Mouse (Mus musculus) liver, postnatal 0 days (tissue): Measurements from ENCODE around the gene U2af1l4. TPM values are rescaled to one million over a fixed set of nuclear protein-coding genes. Genes with fewer than 3 reads are reported as not detected.
A peak's percentile ranks its signal among the peaks of the same experiment; 100 is the strongest.

ENCODE experiments used
- ATAC-seq: fragments of 200-750 bp; cut with Nextera tagmentation; 2 replicates; pipeline ENCODE4 v1.8.0; 2017; ENCODE audit warnings: mild to moderate bottlenecking, moderate library complexity
- DNase-seq: peaks from one replicate; pipeline ENCODE4 v3.0.0-alpha.2; 2016
- H3K27ac ChIP-seq: fragments of 300-500 bp; sonication (generic); 2 replicates; pipeline ENCODE4 v1.5.1; 2014; ENCODE audit warnings: antibody characterized with exemption, moderate library complexity, mild to moderate bottlenecking, low read depth
- H3K27me3 ChIP-seq: fragments of 300-500 bp; sonication (generic); 2 replicates; pipeline ENCODE4 v1.6.1; 2014; ENCODE audit warnings: low read length, control low read depth, mixed read lengths; ENCODE audit not compliant: insufficient read depth
- H3K36me3 ChIP-seq: fragments of 300-500 bp; sonication (generic); replicated peaks from 2 replicates; pipeline ENCODE4 v1.6.1; 2014; ENCODE audit warnings: mild to moderate bottlenecking, control low read depth, low read length, moderate library complexity, mixed read lengths; ENCODE audit not compliant: insufficient read depth
- H3K4me1 ChIP-seq: fragments of 300-500 bp; sonication (generic); 2 replicates; pipeline ENCODE4 v1.6.1; 2014; ENCODE audit warnings: antibody characterized with exemption, mild to moderate bottlenecking, control low read depth; ENCODE audit not compliant: insufficient read depth
- H3K4me2 ChIP-seq: fragments of 300-500 bp; sonication (generic); 2 replicates; pipeline ENCODE4 v1.6.1; 2014; ENCODE audit warnings: low read depth, mild to moderate bottlenecking, low read length, moderate library complexity, mixed read lengths
- H3K4me3 ChIP-seq: fragments of 300-500 bp; sonication (generic); 2 replicates; pipeline ENCODE4 v1.5.1; 2014; ENCODE audit warnings: low read depth, low read length
- H3K9ac ChIP-seq: fragments of 300-500 bp; sonication (generic); replicated peaks from 2 replicates; pipeline ENCODE4 v1.6.1; 2014; ENCODE audit warnings: mild to moderate bottlenecking, moderate library complexity
- H3K9me3 ChIP-seq: fragments of 300-500 bp; sonication (generic); 2 replicates; pipeline ENCODE4 v1.6.1; 2016; ENCODE audit warnings: mild to moderate bottlenecking, control low read depth, low read length, mixed read lengths
- CTCF ChIP-seq: sonication (generic); IDR thresholded peaks from 2 replicates; pipeline ENCODE4 v1.5.1; 2016; ENCODE audit warnings: antibody characterized with exemption, low read depth
- EP300 ChIP-seq: IDR thresholded peaks from 2 replicates; pipeline ENCODE4 v1.6.1; 2016; ENCODE audit warnings: antibody characterized with exemption, low read depth, mild to moderate bottlenecking
- WGBS: fragments of 180-500 bp; shearing (Covaris S2); extraction: QIAGEN DNeasy Blood & Tissue Kit; methylation state at CpG from one replicate; pipeline ENCODE4 v1.1.7; 2014; ENCODE audit not compliant: insufficient replicate concordance; 5-methylcytosine and 5-hydroxymethylcytosine counted together
- polyA plus RNA-seq: library from polyadenylated mRNA; unstranded; fragments of >200 nt; fragmentation: Nextera tagmentation; extraction: Ambion mirVana; gene quantifications from 2 replicates; pipeline ENCODE4 v1.2.1, GENCODE M21; 2015

Gene U2af1l4
- polyA plus RNA-seq, 1 experiment from 2014 or later = 34.4 TPM

DNA sequence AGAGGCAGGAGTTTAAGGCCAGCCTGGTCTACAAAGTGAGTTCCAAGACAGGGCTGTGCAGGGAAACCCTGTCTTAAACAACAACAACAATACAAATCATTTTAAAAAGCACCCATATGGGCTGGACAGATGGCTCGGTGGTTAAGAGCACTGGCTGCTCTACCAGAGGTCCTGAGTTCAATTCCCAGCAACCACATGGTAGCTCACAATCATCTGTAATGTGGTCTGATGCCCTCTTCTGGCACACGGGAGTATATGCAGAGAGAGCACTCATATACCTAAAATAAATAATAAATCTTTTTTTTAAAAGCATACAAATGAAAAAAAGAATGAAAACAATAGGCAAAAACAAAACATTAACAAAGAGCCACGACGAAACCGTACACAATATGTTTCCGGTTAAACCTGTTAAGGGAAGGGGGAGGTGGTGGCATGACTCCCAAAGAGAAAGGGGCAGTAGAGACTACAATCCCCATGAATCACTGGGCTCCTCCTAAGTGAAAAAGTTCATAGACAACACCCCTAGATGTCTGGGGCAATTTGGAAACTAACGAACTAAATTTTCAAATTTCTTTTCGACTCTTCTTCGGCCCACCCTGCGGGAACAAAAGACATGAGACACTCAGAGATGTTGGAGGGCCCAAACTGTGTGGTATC, 11.5 kb upstream of the U2af1l4 start:
- DNase-seq = no peak
- no peaks in the 10 kb centered on the region for H3K27me3 ChIP-seq
- 1% methylated on average over 10 of the region's 10 CpGs for WGBS
- H3K36me3 ChIP-seq = peaks cover 21% of the 10 kb centered on the region
- H3K9ac ChIP-seq = peak overlapping the region; percentile 62
- ATAC-seq = peak; percentile 65
- H3K4me3 ChIP-seq = peak overlapping the region; percentile 69
- peak overlapping the region; percentile 93 for H3K27ac ChIP-seq
- TF ChIP-seq CTCF (peak; percentile 62), EP300 (no peak)
- H3K4me1 ChIP-seq = peaks cover 13% of the 10 kb centered on the region
- H3K4me2 ChIP-seq = peak overlapping the region; percentile 90
- H3K9me3 ChIP-seq = no peaks in the 10 kb centered on the region

DNA sequence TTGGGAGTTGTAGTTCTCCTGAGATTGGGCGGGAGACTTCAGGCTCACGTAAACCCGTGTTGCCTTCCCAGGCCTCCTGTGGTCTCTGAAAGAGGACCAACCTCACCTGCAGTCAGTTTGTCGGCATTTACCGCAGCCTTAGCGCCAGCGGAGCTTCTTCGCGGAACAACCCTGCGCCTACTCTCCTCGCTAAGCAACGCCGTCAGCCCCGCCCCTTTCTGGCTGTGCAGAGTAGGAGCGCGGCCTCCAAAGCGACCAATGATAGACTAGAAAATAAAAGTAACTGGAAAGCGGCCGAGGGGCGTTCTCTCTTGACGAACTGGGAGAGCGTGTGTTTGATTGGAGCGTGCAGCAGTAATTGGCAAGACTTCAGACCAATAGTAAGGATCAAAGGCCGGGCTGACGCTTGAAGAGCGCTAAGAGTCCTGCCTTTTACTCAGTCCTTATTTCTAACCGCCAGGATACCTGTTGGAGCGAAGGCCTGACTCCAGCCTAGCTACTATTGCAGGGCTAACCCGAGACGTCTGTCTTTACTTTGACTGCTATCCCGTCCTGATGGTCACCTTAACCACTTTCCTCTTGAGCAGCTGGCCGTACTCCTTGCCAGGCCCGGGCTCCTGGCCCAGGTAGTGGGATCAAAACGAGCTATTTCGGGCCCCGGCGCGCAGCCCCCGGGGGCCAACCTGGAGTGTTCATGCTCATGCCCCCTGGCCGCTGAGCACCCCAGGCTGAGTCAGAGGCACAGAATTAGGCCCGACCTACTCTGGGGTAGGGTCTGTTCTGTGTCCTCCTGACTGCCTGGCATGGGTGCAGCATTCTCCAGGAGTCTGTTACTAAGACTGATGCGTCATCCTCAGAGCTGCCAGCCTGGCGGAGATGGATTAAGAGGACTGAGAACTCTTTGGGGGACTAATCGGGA, 10.7 kb upstream of the U2af1l4 start, which contains the start of the genes Hspb6 and Proser3:
Gene Hspb6, plus strand, starts transcription at position 77 of the 919 bp plus-strand sequence.
Gene Proser3, minus strand, starts transcription at position 198 of the 919 bp plus-strand sequence.
- H3K27ac ChIP-seq = peak within 1 kb of the TSS; percentile 93
- H3K36me3 ChIP-seq = peaks cover 25% of the 10 kb centered on the region
- under 1% methylated on average over 44 of the region's 44 CpGs for WGBS
- H3K4me3 ChIP-seq = peak within 1 kb of the TSS; percentile 69
- H3K4me2 ChIP-seq = peak within 1 kb of the TSS; percentile 90
- TF ChIP-seq EP300 (peak; percentile 30; the same call in 1 of the 2 replicates), CTCF (no peak)
- no peaks in the 10 kb centered on the region for H3K27me3 ChIP-seq
- no peaks in the 10 kb centered on the region for H3K9me3 ChIP-seq
- DNase-seq = peak; percentile 97
- H3K4me1 ChIP-seq = peaks cover 13% of the 10 kb centered on the region
- ATAC-seq = peak; percentile 95
- peak within 1 kb of the TSS; percentile 79 for H3K9ac ChIP-seq

DNA sequence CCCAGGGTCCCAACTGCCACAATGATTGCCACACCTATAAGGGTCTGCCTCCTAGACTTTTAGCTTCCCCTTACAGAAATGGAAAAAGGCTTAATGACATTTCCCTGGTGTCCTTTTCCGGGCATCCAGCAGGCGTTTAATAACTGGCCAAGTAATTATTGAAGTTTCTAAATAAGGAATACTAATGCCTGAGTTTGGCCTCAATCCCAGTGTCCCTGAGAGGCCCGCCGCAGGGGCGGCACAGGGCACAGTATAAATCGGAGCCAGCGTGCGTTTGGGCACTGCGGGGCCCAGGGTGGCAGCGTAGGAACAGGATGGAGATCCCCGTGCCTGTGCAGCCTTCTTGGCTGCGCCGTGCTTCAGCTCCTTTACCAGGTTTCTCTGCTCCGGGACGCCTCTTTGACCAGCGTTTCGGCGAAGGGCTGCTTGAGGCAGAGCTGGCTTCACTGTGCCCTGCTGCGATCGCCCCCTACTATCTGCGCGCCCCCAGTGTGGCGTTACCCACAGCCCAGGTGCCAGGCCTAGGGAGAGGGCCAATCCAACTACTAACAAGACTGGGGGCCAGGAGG, 10.0 kb upstream of the U2af1l4 start:
- H3K9me3 ChIP-seq = no peaks in the 10 kb centered on the region
- DNase-seq (peak; percentile 49), ATAC-seq (no peak)
- H3K27ac ChIP-seq = peak overlapping the region; percentile 88
- 6% methylated on average over 23 of the region's 23 CpGs for WGBS
- H3K4me1 ChIP-seq = peaks cover 15% of the 10 kb centered on the region
- TF ChIP-seq CTCF (no peak), EP300 (no peak)
- no peaks in the 10 kb centered on the region for H3K27me3 ChIP-seq
- H3K9ac ChIP-seq = peak overlapping the region; percentile 79
- H3K4me3 ChIP-seq = peak overlapping the region; percentile 69
- peak overlapping the region; percentile 90 for H3K4me2 ChIP-seq
- H3K36me3 ChIP-seq = peaks cover 25% of the 10 kb centered on the region

DNA sequence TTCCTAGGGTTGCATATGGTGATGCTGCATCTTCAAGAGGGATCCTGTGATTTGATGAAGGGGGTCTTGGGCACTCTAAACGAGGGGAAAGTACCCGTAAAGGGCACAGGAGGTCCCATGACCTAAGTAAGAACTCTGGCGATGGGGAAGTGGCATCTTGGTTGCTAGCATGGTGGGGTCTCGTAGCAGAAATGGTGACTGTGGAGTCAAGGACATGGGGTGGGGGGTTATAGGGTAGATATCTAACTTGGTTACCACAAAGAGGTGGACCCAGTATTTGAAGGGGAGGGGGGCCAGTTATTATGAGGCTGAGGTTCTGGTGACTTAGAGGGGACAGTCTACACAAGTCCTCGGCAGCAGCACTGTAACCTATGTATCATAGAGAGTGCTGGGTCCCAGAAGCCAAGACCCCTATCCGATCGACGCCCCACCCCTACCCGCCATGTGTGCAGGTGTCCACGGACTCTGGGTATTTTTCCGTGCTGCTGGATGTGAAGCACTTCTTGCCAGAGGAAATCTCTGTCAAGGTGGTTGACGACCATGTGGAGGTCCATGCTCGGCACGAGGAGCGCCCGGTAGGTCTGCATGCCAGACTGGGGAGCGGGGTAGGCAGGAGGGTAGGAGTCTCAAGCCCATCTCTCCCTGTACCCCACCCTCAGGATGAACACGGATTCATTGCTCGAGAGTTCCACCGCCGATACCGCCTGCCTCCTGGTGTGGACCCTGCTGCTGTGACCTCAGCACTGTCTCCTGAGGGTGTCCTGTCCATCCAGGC, 9.1 kb upstream of the U2af1l4 start:
- WGBS = 82% methylated on average over 22 of the region's 22 CpGs
- DNase-seq = no peak
- peak overlapping the region; percentile 69 for H3K4me3 ChIP-seq
- ATAC-seq = no peak
- peak overlapping the region; percentile 79 for H3K9ac ChIP-seq
- peaks cover 23% of the 10 kb centered on the region for H3K36me3 ChIP-seq
- peak overlapping the region; percentile 90 for H3K4me2 ChIP-seq
- no peak overlapping the region for H3K27ac ChIP-seq
- no peaks in the 10 kb centered on the region for H3K9me3 ChIP-seq
- H3K27me3 ChIP-seq = no peaks in the 10 kb centered on the region
- peaks cover 24% of the 10 kb centered on the region for H3K4me1 ChIP-seq
- TF ChIP-seq CTCF = no peak
- no peak for TF ChIP-seq EP300

DNA sequence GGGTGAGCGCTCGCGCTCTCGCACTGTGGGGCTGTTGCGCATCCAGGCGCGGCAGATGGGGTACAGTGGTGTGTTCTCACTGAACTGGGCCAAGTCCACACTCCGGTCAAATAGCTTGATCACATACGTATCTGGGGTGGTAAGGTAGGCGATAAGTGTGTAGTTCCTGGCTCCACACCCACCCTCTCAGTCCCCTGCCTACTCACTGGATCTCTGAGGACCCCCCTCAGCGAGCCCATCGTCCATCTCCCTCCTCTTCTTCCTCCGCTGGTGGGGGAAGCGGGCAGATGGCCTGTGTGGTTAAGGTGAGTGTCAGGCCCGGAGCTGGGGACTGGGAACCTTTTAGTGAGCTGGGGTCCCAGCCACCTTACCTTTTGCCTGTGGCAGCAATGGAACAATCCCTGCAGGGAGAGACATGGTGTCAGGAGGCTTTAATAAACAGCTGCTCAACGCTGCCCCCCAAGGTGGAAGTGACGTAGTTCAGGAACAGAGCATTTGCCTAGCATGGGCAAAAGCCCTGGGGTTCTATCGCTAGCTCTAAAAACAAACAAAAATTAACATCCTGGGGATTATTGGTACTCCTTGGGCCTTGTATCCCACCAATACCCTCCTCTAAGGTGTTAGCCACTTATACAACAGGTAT, 6.1 kb upstream of the U2af1l4 start:
- no peak for TF ChIP-seq EP300
- peak; percentile 47 for TF ChIP-seq CTCF
- no peaks in the 10 kb centered on the region for H3K9me3 ChIP-seq
- H3K9ac ChIP-seq = no peak overlapping the region
- ATAC-seq = no peak
- WGBS = 92% methylated on average over 18 of the region's 18 CpGs
- no peak overlapping the region for H3K4me3 ChIP-seq
- DNase-seq = no peak
- no peak overlapping the region for H3K27ac ChIP-seq
- no peak overlapping the region for H3K4me2 ChIP-seq
- H3K36me3 ChIP-seq = peaks cover 22% of the 10 kb centered on the region
- H3K27me3 ChIP-seq = no peaks in the 10 kb centered on the region
- H3K4me1 ChIP-seq = peaks cover 26% of the 10 kb centered on the region
